Mouse (Mus musculus) adrenal gland, postnatal 4 days (tissue): Measurements from ENCODE around the gene Taf1c. TPM values are rescaled to one million over a fixed set of nuclear protein-coding genes. Genes with fewer than 3 reads are reported as not detected.

Experiments
- DNase-seq, 2 experiments: peaks; one replicate each; pipeline ENCODE4 v3.0.0; 2021 to 2022; ENCODE audit warnings: low spot score in 2 of 2, mixed read lengths in 2 of 2
- total RNA-seq, 2 experiments: library from RNA; stranded (reverse); gene quantifications; 2 replicates each; pipeline ENCODE4 v1.2.3; 2021

The Taf1c gene
- total RNA-seq, 2 experiments from 2014 or later: 19.5 to 23.6 TPM

DNA sequence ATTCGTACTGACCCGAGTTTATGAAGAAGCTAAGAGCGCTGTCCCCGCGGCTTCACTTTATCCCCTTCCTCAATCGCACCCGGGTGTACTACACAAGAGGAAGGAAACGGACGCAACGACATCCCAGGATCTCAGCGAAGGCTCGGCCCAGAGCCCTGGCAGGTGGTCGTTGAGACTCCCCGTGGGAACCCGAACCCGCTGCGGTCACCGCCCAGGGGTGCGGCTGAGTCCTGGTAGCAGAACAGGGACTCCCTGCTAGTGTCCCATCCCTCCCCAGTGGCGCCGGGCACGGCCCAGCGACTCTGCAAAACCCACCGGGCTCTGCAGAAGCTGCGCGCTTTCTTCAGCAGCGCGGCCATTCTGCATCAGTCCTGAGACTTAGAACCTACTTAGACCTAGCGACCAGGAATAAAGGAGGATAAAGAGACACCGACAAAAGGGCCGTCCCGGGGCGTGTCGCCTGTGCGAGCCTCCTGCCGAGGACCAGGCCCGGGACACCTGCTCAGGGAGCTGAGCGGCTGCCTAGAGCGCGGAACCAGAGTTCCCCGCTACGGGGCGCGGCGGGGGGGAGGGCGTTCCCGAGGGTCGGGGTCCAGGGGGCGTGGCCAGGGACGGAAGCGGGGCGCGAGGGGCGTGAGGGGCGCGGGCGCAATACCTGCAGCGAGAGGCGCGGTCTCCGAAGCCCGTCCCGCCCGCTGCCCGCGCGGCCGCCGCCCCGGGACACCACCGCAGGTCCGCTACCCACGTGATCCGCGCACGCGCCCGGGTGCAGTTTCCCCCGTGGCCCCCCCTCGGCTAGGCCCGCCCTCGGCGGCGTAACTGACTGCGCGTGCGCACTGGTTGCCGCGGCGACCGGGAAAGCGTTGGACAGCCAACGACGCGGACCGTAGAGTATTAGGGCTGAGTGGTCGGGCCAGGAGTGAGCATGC is 30.3 kb downstream of the Taf1c start, which contains the start of the genes Hsdl1 and Dnaaf1:
Gene Hsdl1 (minus strand): TSS at position 747 of the 929 bp plus-strand sequence.
Gene Dnaaf1 (plus strand): TSS at position 799 of the 929 bp plus-strand sequence.
- DNase-seq: peak; percentile 93 to 99

DNA sequence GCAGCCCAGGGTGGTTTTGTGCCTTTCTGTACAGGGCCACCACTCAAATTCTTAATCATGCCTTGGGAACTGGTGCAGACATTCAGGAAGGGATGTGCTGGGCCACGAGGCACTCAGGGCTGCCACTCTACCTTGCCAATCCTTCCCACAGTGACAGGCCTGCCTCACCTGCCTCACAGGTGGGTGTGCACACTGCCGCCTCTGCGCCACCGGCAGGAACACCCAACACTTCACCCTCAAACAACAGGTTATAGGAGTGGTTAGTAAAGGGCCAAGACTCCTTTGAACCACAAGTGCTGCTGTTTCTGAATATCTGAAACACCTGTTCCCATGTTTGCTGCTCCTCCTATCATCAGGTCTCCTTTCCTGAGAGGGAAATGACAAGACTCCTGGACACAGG is 32.6 kb downstream of the Taf1c start:
- DNase-seq: no peak

DNA sequence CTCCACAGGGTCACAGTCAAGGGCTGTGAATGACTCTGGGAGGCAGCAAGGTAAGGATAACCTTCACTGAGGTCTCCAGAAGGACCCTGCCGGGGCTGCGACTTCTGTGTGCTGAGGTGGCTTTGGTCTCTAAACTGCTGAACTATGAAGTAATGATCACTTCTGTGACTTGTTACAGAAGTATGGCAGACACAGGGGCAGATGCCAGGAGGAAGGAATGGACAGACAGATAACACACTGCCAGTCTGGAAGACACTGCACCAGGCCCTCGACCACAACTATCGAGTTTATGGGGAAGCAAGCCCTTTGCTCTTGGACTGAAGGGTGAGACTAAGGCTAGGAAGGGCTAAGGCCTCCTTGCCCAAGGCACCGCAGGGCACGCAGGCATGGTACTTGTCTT is 33.9 kb downstream of the Taf1c start:
- DNase-seq: no peak

DNA sequence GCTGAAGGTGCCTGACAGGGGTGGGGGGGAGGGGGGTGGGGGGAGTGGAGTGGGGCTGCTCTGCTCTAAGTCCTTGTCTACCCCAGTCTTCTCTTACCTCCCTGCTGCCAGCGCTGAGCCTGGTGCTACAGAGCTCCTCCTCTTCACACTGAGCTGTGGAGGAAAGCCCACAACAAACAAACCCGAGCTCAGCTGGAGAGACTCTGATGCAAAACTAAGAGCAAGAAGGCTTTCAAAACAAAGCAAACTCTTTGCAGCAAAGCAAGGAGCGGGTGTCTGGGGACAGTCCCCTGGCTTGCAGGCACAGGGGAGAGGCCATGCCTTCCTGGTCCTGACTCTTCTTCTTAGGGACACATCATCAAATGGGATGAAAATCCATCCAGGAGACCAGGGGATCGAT is 35.1 kb downstream of the Taf1c start:
- DNase-seq: no peak

DNA sequence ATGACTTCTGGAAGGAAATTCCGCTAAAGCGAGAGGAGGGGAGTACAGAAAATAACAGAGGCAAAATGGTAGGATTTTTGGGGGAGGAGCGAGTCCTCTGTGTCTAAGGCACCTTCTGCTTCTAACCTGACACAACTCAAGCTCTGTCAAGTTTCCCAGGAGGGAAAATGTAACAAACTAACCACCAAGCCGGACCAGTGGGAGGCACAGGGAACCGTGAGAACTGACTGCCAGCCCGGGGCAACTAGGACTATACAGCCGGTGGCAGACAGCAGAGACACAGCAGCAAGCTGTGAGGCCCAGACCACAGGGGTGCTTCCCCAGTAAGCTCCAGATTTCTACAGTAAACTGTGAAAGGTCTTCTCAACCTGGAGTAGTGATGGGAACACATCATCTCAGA is 36.1 kb downstream of the Taf1c start:
- DNase-seq: no peak

DNA sequence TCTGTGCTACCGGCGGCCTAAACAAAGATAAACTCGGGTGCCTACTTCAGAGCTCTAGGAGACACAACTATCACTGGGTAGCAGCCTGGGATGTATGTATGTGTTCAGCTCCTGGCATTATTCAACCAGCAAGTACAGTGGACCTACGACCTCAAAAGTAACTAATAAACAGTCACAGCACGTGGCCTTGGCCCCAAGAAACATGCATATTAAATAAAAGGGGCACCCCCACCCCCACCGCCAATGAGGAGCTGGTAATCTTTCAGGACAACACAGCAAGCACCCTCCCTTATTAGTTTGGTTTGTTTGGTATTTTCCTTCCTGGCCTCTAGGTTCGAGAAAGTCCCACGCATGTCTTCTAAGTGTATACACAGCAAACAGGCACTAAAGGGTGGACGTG is 36.8 kb downstream of the Taf1c start:
- DNase-seq: no peak

DNA sequence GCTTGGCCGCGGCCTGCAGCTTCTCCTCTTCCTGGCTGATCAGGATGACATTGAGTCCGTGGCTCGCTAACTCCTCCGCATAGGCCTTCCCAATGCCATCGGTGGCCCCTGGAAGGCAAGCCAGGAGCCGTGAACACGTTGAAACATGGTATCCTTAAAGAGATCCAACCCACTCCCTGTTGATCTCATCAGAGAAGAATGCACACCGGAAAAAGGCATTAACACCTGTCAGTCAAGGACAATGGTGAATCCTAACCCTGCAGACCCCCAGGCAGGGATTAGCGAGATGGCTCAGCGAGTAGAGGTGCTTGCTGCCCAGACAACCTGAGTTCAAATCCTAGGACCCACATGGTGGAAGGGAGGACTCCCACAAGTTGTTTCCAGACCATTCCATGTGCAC is 38.7 kb downstream of the Taf1c start:
- no peak for DNase-seq

DNA sequence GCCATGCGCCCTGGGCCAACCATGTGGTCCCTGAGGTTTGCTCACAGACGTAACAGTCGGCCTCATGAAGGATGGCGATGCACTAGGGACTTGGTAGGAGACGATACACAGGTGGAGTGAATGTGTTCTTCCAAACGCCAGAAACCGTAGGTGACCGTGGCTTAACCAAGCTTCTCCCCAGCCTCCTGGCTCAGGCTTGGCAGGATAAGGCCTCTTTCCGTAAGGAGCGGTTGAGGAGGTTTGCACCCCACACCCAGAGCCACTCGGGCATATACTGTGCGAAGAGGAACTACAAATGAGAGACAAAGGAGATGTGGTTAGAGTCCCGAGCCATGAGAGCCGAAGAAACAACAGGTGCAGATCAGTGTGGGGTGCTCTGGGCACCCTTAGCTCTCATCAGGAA is 41.2 kb downstream of the Taf1c start:
- DNase-seq: no peak

DNA sequence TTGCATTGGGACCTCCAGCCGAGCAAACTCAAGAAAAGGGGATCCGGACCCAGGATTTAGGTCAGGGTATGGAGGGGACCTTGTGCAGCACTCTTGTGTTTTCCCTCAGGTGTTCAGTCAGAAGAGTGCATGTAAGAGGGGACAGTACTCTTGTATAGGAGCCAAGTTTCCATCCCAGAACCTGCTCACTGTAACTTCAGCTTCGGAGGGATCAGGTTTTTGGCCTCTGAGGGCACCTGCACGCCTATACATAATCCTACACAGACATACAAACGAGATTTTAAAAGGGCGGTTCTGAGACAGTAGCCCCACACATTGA is 45.7 kb downstream of the Taf1c start:
- DNase-seq: no peak

DNA sequence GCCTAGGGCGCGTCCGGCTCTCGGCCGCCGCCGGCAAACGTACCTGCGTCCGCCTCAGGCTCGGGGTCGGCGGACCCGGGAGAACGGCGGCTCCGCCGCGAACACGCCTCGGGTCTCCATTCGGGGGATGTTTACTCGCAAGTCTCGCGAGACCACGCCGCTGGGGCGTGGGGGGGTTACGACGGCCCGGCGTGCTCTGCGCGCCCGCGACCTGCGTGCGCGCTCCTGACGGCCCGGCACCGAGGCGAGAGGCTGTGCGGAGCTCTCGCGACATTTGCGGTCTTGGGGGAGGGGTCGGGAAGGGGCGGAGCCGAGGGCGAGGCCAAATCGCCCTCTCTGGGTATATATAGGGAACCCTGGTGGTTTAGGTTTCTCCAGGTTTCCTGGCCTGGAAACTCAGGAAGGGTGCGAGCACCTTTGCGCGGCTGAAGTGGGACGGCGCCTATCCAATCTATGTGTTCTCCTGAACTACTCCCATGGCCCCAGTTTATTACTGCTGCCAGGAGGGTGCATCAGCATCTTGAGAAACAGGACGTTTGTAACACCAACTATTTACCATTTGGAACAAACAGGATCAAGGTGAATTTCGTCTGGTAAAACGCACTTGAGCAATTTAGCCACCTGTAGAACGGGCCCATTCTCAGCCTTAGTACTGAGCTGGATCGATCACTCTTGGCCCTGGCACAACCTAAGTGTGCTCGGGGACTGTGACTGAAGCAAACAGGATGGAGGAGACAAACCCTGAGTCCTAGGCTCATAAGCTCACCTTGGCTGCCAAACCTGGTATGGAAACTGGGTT is 46.2 kb downstream of the Taf1c start, which contains the start of gene Mbtps1:
Gene Mbtps1 (minus strand): TSS at position 133 of the 799 bp plus-strand sequence.
- DNase-seq: peak; percentile 96 to 98

DNA sequence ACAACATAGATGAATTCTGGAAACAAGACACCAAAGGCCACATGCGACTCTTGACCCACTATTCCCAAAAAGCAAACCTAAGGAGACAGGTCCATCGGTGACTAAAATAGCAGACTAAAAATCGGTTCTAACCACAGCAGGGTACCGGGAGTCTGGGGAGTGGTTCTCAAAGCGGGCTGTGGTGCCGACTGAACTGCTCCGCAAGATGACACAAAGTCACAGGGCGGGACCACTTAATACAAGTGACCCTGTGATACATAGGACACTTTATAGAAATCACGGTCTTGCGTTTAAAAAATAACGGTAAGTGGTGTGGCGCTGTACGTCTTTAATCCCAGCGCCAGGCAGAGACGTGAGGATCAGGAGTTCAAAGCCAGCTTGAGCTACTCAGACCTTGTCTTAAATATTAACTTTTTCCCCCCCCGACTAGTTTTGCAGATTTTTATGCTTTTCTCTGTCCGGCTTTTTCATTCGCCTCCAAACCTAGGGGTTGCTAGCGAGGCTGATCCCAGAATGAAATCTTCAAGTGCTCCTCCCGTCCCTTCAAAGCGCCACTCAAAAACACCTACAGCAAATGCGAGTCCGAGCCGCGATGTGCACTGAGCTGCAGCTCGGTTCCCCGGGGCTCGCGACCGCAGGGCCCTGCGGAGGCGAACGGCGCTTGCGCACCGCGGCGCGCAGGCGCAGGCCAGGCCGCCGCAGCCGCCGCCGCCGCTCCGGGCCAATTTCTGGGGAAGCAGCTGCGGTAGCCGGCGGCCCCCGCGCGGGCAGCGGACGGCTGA is 47.0 kb downstream of the Taf1c start:
- no peak for DNase-seq

DNA sequence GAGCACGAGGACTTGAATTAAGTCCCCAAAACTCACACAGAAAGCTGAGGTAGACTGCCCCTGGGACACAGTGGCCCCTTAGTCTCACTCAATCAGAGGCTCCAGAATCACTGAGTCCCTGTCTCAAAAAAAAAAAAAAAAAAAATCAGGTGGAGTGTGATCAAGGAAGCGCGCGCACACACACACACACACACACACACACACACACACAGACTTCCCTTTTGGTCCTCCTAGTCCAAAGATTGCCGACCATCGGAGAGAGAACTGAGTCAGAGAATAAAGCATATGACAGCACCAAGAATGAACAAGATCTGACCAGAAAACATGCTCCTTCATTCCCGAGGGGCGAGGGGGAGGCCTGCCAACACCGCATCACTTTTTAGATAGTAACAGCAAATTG is 47.9 kb downstream of the Taf1c start:
- DNase-seq: no peak

DNA sequence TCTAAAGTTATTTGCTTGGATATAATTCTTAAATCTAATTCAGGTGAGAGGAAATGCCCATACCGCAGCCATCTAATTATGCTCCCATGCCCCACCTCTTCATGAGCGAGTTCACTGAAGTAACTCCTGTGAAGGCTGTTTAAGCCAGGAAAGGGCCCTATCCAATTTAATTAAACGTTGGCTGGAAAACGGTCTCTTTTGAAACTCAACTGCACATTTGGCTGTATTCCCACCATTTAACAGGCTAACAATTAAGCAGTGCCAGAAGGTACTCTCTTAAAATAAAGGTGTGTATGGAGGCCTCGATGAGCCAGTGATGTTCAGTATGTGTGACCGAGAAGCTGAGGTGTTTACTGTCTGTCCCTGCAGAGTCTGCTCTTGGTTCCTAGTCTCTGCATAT is 49.2 kb downstream of the Taf1c start:
- no peak for DNase-seq

DNA sequence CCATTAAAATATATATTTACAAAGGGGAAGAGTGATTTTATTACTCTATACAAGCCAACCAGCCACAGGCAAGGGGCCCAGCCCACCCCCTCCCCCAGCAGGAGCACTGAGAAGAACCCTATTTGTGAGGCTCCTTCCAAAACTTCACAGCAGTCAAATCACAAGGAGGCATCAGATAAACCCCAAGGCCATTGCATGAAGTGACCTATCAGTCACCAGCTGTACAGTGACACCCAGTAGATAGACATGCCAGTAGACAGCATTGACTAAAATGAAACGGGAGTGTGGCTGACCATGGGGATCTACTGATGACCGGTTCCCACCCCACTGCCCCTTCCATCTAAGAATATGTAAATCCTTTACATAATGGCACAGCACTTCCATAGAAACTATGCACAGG is 52.1 kb downstream of the Taf1c start:
- DNase-seq: no peak

DNA sequence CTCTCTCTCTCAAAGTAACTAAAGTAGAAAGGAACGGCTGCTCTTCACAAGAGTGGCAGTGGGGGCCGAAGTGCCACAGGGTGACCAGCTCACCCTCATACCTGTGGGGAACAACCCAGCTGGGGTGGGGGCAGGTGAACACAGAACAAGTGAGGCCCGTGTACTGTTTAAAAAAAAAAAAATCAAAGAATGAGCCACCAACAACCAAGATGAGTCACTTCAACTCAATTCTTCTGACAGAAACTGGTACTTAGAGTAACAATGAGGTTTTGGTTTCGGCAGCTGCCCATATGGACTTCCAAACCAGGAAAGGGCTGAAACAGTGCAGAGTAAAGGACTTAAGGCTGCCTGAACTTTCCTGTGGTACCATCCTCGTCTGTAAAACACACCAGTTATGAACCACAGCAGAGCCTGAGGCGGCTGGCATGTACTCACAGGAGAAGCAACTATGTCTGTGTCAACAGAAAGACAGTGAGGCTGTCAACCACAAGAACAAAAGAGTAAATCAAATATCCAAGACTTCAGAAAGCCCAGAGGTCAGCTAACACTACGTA is 56.4 kb downstream of the Taf1c start:
- DNase-seq: no peak

Other genes with a start within 250 kb of the Taf1c start
- gene Mlycd, start 210.3 kb downstream of the Taf1c start, total RNA-seq: 10 to 100 TPM; 33.7 to 39.1 TPM
- gene Osgin1, start 171.1 kb downstream of the Taf1c start, total RNA-seq: 10 to 100 TPM; 46.6 to 90.7 TPM
- 10 to 100 TPM; 19.4 to 20.8 TPM for gene Necab2, start 158.5 kb downstream of the Taf1c start, total RNA-seq
- under 1 TPM in 1 of 2 experiments, not detected in 1; 0.39 TPM for gene Slc38a8, start 103.5 kb downstream of the Taf1c start, total RNA-seq
- 100 to 1,000 TPM; 156 to 163 TPM for gene Mbtps1, start 46.5 kb downstream of the Taf1c start, total RNA-seq
- gene Hsdl1, start 30.0 kb downstream of the Taf1c start, total RNA-seq: 10 to 100 TPM; 42.5 to 44.5 TPM
- gene Dnaaf1, start 30.0 kb downstream of the Taf1c start, total RNA-seq: under 1 TPM in 1 of 2 experiments, not detected in 1; 0.17 TPM
- gene Adad2, start 7.5 kb upstream of the Taf1c start, total RNA-seq: not detected
- gene Kcng4, start 30.5 kb upstream of the Taf1c start, total RNA-seq: under 1 TPM; 0.59 to 0.81 TPM
- 10 to 100 TPM; 19.7 to 26.9 TPM for gene Wfdc1, start 61.1 kb upstream of the Taf1c start, total RNA-seq
- gene Atp2c2, start 94.8 kb upstream of the Taf1c start, total RNA-seq: under 1 TPM; 0.42 to 0.48 TPM
- gene Tldc1, start 173.2 kb upstream of the Taf1c start, total RNA-seq: 10 to 100 TPM; 16.7 to 17.3 TPM
- gene Cotl1, start 235.3 kb upstream of the Taf1c start, total RNA-seq: 100 to 1,000 TPM in 1 of 2 experiments, 10 to 100 TPM in 1; 95.9 to 114 TPM